Comparison of ENCODE assay signal across 8 mouse cellular contexts in genomic region chr3:38884276-38884675, GRCm38 (mm10). TPM values are rescaled to one million over a fixed set of nuclear protein-coding genes. Genes with fewer than 3 reads are reported as not detected.
DNase-seq lines count a peak whose midpoint lies in the region; ATAC-seq and TF ChIP-seq lines count a peak whose summit lies in the region.

No protein-coding gene starts in this region.

- peaks cover 12% of the 10 kb centered on the region for H3K4me1 ChIP-seq in embryonic facial prominence, embryonic 12.5 days
- no peaks in the 10 kb centered on the region for H3K4me1 ChIP-seq in kidney, adult 2 months (ENCODE audit: control insufficient read depth, insufficient read depth, low read length)
- peaks cover 9% of the 10 kb centered on the region; the same call in 1 of the 2 replicates for H3K4me1 ChIP-seq in limb, embryonic 11.5 days (ENCODE audit: control insufficient read depth, insufficient read depth, low read length)
- H3K4me1 ChIP-seq in midbrain, embryonic 12.5 days: peaks cover 27% of the 10 kb centered on the region
- H3K4me1 ChIP-seq in small intestine, adult 2 months (ENCODE audit: control insufficient read depth, insufficient read depth, insufficient read length, low read length): peaks cover 14% of the 10 kb centered on the region

- peaks cover 10% of the 10 kb centered on the region for H3K36me3 ChIP-seq in embryonic facial prominence, embryonic 12.5 days
- H3K36me3 ChIP-seq in kidney, adult 2 months (ENCODE audit: control insufficient read depth, insufficient read depth, low read length): no peaks in the 10 kb centered on the region
- H3K36me3 ChIP-seq in limb, embryonic 11.5 days (ENCODE audit: control insufficient read depth, insufficient read depth, low read length): peaks cover 4% of the 10 kb centered on the region; the same call in 1 of the 2 replicates
- H3K36me3 ChIP-seq in midbrain, embryonic 12.5 days: peaks cover 6% of the 10 kb centered on the region
- H3K36me3 ChIP-seq in small intestine, adult 2 months (ENCODE audit: control insufficient read depth, insufficient read depth, low read length): no peaks in the 10 kb centered on the region

- H3K4me3 ChIP-seq in embryonic facial prominence, embryonic 12.5 days: peak overlapping the region; percentile 78
- H3K4me3 ChIP-seq in kidney, adult 2 months (ENCODE audit: insufficient read depth, low read depth, low read length): no peak overlapping the region
- peak overlapping the region; percentile 86; the same call in 1 of the 2 replicates for H3K4me3 ChIP-seq in limb, embryonic 11.5 days (ENCODE audit: low read depth, low read length)
- H3K4me3 ChIP-seq in midbrain, embryonic 12.5 days: peak overlapping the region; percentile 82
- no peak overlapping the region for H3K4me3 ChIP-seq in small intestine, adult 2 months (ENCODE audit: low read depth, low read length)

- TF ChIP-seq POLR2A in kidney, adult 2 months (IDR thresholded peaks at IDR 0.05; ENCODE audit: low read depth, low read length): no peak
- no peak for TF ChIP-seq POLR2A in small intestine, adult 2 months (IDR thresholded peaks at IDR 0.05; ENCODE audit: low read depth, low read length)

- no peaks in the 10 kb centered on the region for H3K9me3 ChIP-seq in embryonic facial prominence, embryonic 12.5 days
- no peaks in the 10 kb centered on the region for H3K9me3 ChIP-seq in limb, embryonic 11.5 days (ENCODE audit: control insufficient read depth, low read length)
- no peaks in the 10 kb centered on the region for H3K9me3 ChIP-seq in midbrain, embryonic 12.5 days

- peak overlapping the region; percentile 69 for H3K4me2 ChIP-seq in embryonic facial prominence, embryonic 12.5 days (replicated peaks)
- peak overlapping the region; percentile 95 for H3K4me2 ChIP-seq in limb, embryonic 11.5 days (ENCODE audit: low read depth, severe bottlenecking)
- H3K4me2 ChIP-seq in midbrain, embryonic 12.5 days (replicated peaks): peak overlapping the region; percentile 98

- H3K27me3 ChIP-seq in embryonic facial prominence, embryonic 12.5 days: no peaks in the 10 kb centered on the region
- H3K27me3 ChIP-seq in kidney, adult 2 months (replicated peaks; ENCODE audit: control insufficient read depth, insufficient read depth, low read length): no peaks in the 10 kb centered on the region
- no peaks in the 10 kb centered on the region for H3K27me3 ChIP-seq in limb, embryonic 11.5 days (ENCODE audit: control insufficient read depth, insufficient read depth, low read length)
- peaks cover 4% of the 10 kb centered on the region; the same call in 1 of the 2 replicates for H3K27me3 ChIP-seq in midbrain, embryonic 12.5 days
- peaks cover 6% of the 10 kb centered on the region for H3K27me3 ChIP-seq in small intestine, adult 2 months (ENCODE audit: control insufficient read depth, insufficient read depth, low read length)

- TF ChIP-seq CTCF in kidney, adult 2 months (conservative IDR thresholded peaks at IDR 0.05; ENCODE audit: insufficient read depth, insufficient read length, low read depth, low read length): peak; percentile 84
- TF ChIP-seq CTCF in small intestine, adult 2 months (IDR thresholded peaks at IDR 0.05; ENCODE audit: extremely low read depth, insufficient read length, insufficient replicate concordance, low read depth, low read length): peak; percentile 68; the same call in 1 of the 2 replicates

- H3K9ac ChIP-seq in embryonic facial prominence, embryonic 12.5 days: no peak overlapping the region
- H3K9ac ChIP-seq in limb, embryonic 11.5 days (ENCODE audit: low read length): peak overlapping the region; percentile 47
- H3K9ac ChIP-seq in midbrain, embryonic 12.5 days (replicated peaks): 0 out of 2 replicates have a peak overlapping the region, but pooled peaks have one; percentile 41

- H3K27ac ChIP-seq in embryonic facial prominence, embryonic 12.5 days: no peak overlapping the region
- no peak overlapping the region for H3K27ac ChIP-seq in kidney, adult 2 months (ENCODE audit: insufficient read depth, low read depth, low read length)
- no peak overlapping the region for H3K27ac ChIP-seq in limb, embryonic 11.5 days (replicated peaks; ENCODE audit: low read depth, low read length)
- peak overlapping the region; percentile 87 for H3K27ac ChIP-seq in midbrain, embryonic 12.5 days (replicated peaks)
- H3K27ac ChIP-seq in small intestine, adult 2 months (ENCODE audit: insufficient read depth, low read depth, low read length): no peak overlapping the region

- no peak for ATAC-seq in embryonic facial prominence, embryonic 12.5 days (ENCODE audit: insufficient number of reproducible peaks, insufficient read depth, low FRiP score, low TSS enrichment)
- no peak for ATAC-seq in limb, embryonic 11.5 days (ENCODE audit: insufficient number of reproducible peaks, low FRiP score, low TSS enrichment, low read depth)
- no peak for ATAC-seq in midbrain, embryonic 12.5 days (ENCODE audit: low FRiP score, low read depth)

- WGBS in embryonic facial prominence, embryonic 12.5 days: under 1% methylated on average over 6 of the region's 6 CpGs
- under 1% methylated on average over 6 of the region's 6 CpGs for WGBS in kidney, adult 2 months
- under 1% methylated on average over 6 of the region's 6 CpGs for WGBS in limb, embryonic 11.5 days
- under 1% methylated on average over 6 of the region's 6 CpGs for WGBS in midbrain, embryonic 12.5 days
- WGBS in small intestine, adult 2 months: under 1% methylated on average over 6 of the region's 6 CpGs

- peak; percentile 42 for DNase-seq in cerebellum, adult 11 months
- DNase-seq in cerebellum, adult 11-12 months: no peak
- DNase-seq in heart, adult 8-10 months (ENCODE audit: low spot score): peak; percentile 86
- DNase-seq in kidney, adult 2 months: peak; percentile 85
- peak; percentile 95 for DNase-seq in limb, embryonic 11.5 days (ENCODE audit: low spot score)

RNA-seq across cellular contexts. Expression of gene Fat4, which starts 2.5 kb away (rescaled TPM):
- polyA plus RNA-seq in embryonic facial prominence, embryonic 12.5 days (2016; fragmentation: Nextera tagmentation; extraction: Ambion mirVana): 18.3 and 20.4 TPM in 2 replicates
- 1 to 10 TPM; 4.9 to 5.9 (median 5.5) TPM for total RNA-seq in heart, adult 8-10 months (2022)
- 1.6 TPM in 2 replicates for polyA plus RNA-seq in kidney, adult 2 months (2012; rRNA removed)
- polyA plus RNA-seq in limb, embryonic 11.5 days (2014; fragmentation: Nextera tagmentation; extraction: Ambion mirVana): 10.7 and 12.5 TPM in 2 replicates
- 11.2 and 14.7 TPM in 2 replicates for polyA plus RNA-seq in midbrain, embryonic 12.5 days (2016; fragmentation: Nextera tagmentation; extraction: Ambion mirVana)
- 0.98 and 1.4 TPM in 2 replicates for polyA plus RNA-seq in small intestine, adult 2 months (2012; rRNA removed)

Comparison
In these comparisons a context has a peak if more than half of its experiments do, and no peak if none do; other contexts are left out.
1. H3K4me3 ChIP-seq: peak in embryonic facial prominence, embryonic 12.5 days (single experiment), limb, embryonic 11.5 days (single experiment) and midbrain, embryonic 12.5 days (single experiment); none in kidney, adult 2 months (single experiment) and small intestine, adult 2 months (single experiment).
2. Peak in every context shown above with its lines, with median percentiles within 50 percentile points of each other: H3K4me2 ChIP-seq.